Mouse (Mus musculus): ENCODE measurements around the gene Pgbd1. TPM values are rescaled to one million over a fixed set of nuclear protein-coding genes. Genes with fewer than 3 reads are reported as not detected.
"Not testable (repeated sequence)": the region's sequence is repeated elsewhere in the genome, so short reads cannot be mapped to it uniquely, and the experiment has no call there.

The Pgbd1 gene
- polyA plus RNA-seq, 1 experiment, result 2.3 TPM

DNA sequence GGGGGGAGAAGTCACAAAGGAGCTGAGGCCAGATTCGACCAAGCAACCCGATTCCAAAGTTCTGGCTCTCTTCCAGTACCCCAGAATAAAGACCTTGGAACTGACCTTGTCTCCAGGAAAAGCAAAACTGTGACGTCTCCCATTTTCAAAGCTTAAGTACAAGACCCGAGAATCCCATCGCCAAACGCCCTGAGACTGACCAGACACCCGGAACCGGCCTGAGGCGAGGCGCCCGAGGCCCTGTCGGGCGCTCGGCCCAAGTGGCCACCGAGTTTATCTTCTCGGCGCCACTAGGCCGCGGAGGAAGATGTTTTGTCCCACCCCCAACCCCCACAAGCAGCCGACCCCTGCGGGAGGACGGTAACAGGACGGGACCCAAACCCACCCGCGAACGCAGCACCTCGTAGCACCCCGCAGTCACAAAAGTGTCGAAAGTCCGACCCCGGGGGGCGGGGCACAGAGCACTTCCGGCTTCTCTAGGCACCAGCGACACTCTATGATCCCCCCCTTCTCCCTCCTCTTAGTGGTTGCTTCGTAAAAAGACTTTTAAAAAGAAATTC, 38.5 kb downstream of the Pgbd1 start, which contains the start of gene Zkscan3:
Zkscan3 (minus strand) TSS at position 469 of the 560 bp plus-strand sequence.
- TF ChIP-seq POLR2A (IDR thresholded peaks at IDR 0.05; ENCODE audit: extremely low read depth, insufficient read depth, low read length), result peak; percentile 71; the same call in 1 of the 2 replicates
- no peak for TF ChIP-seq CTCF (IDR thresholded peaks at IDR 0.05; ENCODE audit: extremely low read depth, insufficient read depth, low read length)
- Histone ChIP-seq H3K4me3 (ENCODE audit: insufficient read depth, low read length) (peak within 1 kb of the TSS; percentile 100), H3K27ac (ENCODE audit: insufficient read depth, low read length) (peak within 1 kb of the TSS; percentile 59), H3K4me1 (ENCODE audit: control insufficient read depth, insufficient read depth, low read length) (peaks cover 6% of the 10 kb centered on the region)

- H3K4me1 ChIP-seq (ENCODE audit: control insufficient read depth, insufficient read depth, low read length), result peaks cover 6% of the 10 kb centered on the region
- TF ChIP-seq POLR2A (IDR thresholded peaks at IDR 0.05; ENCODE audit: extremely low read depth, insufficient read depth, low read length), result no peak
- TF ChIP-seq CTCF (IDR thresholded peaks at IDR 0.05; ENCODE audit: extremely low read depth, insufficient read depth, low read length), result no peak
- H3K27ac ChIP-seq (ENCODE audit: insufficient read depth, low read length), result 0 out of 2 replicates have a peak overlapping the region, but pooled peaks have one; percentile 59
- peak overlapping the region; percentile 100 for H3K4me3 ChIP-seq (ENCODE audit: insufficient read depth, low read length)
Measured at GRCm38 (mm10) chr13:21401636-21402286, 39.1 kb downstream of the Pgbd1 start.

DNA sequence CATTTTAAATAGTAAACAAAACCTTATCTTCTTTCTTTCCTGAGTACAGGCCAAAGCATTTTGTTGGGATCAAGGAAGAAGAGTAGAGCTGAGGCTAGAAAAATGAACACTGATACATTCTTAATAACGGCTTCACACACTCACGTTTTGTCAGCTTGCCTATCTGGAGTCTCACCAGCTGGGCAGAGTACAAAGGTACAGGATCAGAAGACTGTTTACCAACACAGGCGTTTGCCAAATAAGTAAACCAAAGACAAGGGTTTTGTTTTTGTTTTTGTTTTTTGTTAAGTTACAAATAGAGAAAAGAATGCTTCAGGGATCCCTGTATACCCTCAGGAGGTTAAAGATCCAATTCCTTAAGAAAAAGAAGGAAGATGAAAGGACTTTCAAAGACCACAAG, 39.7 kb downstream of the Pgbd1 start:
- H3K4me3 ChIP-seq (ENCODE audit: insufficient read depth, low read length), result peak overlapping the region; percentile 100; the same call in 1 of the 2 replicates
- TF ChIP-seq CTCF (IDR thresholded peaks at IDR 0.05; ENCODE audit: extremely low read depth, insufficient read depth, low read length) (no peak), POLR2A (IDR thresholded peaks at IDR 0.05; ENCODE audit: extremely low read depth, insufficient read depth, low read length) (no peak)
- peaks cover 6% of the 10 kb centered on the region for H3K4me1 ChIP-seq (ENCODE audit: control insufficient read depth, insufficient read depth, low read length)
- no peak overlapping the region for H3K27ac ChIP-seq (ENCODE audit: insufficient read depth, low read length)

- H3K4me1 ChIP-seq (ENCODE audit: control insufficient read depth, insufficient read depth, low read length), result peaks cover 6% of the 10 kb centered on the region
- no peak overlapping the region for H3K27ac ChIP-seq (ENCODE audit: insufficient read depth, low read length)
- TF ChIP-seq CTCF (IDR thresholded peaks at IDR 0.05; ENCODE audit: extremely low read depth, insufficient read depth, low read length), result no peak
- TF ChIP-seq POLR2A (IDR thresholded peaks at IDR 0.05; ENCODE audit: extremely low read depth, insufficient read depth, low read length), result no peak
- no peak overlapping the region for H3K4me3 ChIP-seq (ENCODE audit: insufficient read depth, low read length)
Measured at GRCm38 (mm10) chr13:21397486-21397885, 43.4 kb downstream of the Pgbd1 start.

DNA sequence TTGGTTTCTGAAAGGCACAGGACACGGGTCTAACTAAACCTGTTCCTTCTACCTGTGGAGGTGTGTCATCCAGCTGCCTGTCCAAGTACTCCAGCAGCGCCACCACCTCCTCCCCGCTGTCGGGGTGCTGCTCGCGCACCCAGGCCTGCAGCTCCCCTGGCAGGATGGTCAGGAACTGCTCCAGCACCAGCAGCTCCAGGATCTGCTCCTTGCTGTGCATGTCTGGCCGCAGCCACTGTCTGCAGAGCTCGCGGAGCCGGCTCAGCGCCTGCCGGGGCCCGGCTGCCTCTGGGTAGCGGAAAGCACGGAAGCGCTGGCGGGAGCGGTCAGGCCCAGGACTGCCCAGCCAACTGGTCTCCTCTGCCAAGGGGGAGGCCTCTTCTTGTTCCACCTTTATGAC, 44.8 kb downstream of the Pgbd1 start:
- not testable (repeated sequence) for H3K4me1 ChIP-seq (ENCODE audit: control insufficient read depth, insufficient read depth, low read length); H3K27ac ChIP-seq (ENCODE audit: insufficient read depth, low read length); H3K4me3 ChIP-seq (ENCODE audit: insufficient read depth, low read length)

DNA sequence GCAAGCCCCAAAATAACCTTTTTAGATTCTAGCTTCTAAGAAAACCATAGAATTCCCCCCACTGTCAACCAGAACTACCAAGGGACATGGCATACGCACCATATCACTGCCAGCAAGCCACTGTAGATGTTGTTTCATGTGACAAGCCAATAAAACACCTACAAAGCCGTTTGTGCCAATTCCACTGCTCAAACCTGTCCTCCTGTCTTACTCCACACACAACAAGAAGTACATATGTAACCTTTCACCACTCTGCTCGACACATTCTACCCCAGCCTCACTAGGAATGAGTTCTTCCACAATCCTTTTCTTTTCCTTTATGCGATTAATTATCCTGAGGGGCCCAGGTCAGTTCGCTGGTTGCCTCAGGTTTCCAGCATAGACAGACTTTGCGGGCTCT, 45.2 kb downstream of the Pgbd1 start:
- no peak overlapping the region for H3K4me3 ChIP-seq (ENCODE audit: insufficient read depth, low read length)
- H3K27ac ChIP-seq (ENCODE audit: insufficient read depth, low read length), result no peak overlapping the region
- H3K4me1 ChIP-seq (ENCODE audit: control insufficient read depth, insufficient read depth, low read length), result peaks cover 3% of the 10 kb centered on the region
- TF ChIP-seq CTCF (IDR thresholded peaks at IDR 0.05; ENCODE audit: extremely low read depth, insufficient read depth, low read length), result no peak
- TF ChIP-seq POLR2A (IDR thresholded peaks at IDR 0.05; ENCODE audit: extremely low read depth, insufficient read depth, low read length), result no peak

- TF ChIP-seq CTCF (IDR thresholded peaks at IDR 0.05; ENCODE audit: extremely low read depth, insufficient read depth, low read length) (no peak), POLR2A (IDR thresholded peaks at IDR 0.05; ENCODE audit: extremely low read depth, insufficient read depth, low read length) (no peak)
- peaks cover 3% of the 10 kb centered on the region for H3K4me1 ChIP-seq (ENCODE audit: control insufficient read depth, insufficient read depth, low read length)
- H3K27ac ChIP-seq (ENCODE audit: insufficient read depth, low read length), result no peak overlapping the region
- no peak overlapping the region for H3K4me3 ChIP-seq (ENCODE audit: insufficient read depth, low read length)
Measured at GRCm38 (mm10) chr13:21395211-21395610, 45.6 kb downstream of the Pgbd1 start.

DNA sequence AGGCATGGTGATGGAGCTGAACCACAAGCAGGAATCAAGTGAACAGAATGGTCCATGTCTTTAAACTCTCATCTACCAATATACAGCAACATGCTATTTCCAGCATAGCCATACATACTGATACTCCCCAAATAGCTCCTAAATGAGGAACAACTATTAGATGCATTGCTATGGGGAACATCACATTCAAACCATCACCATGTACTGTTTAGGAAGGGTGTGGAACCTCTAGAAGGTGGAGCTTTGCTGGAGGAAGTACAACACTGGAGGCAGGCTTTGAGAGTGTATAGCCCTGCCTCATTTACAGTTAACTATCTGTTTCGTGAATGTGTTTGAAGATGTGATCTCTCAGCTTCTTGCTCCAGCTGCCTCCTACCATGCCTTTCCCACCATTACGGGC, 63.1 kb downstream of the Pgbd1 start:
- TF ChIP-seq POLR2A (IDR thresholded peaks at IDR 0.05; ENCODE audit: extremely low read depth, insufficient read depth, low read length), result no peak
- no peak for TF ChIP-seq CTCF (IDR thresholded peaks at IDR 0.05; ENCODE audit: extremely low read depth, insufficient read depth, low read length)
- Histone ChIP-seq H3K27ac (ENCODE audit: insufficient read depth, low read length) (no peak overlapping the region), H3K4me1 (ENCODE audit: control insufficient read depth, insufficient read depth, low read length) (no peaks in the 10 kb centered on the region), H3K4me3 (ENCODE audit: insufficient read depth, low read length) (no peak overlapping the region)

GRCm38 (mm10) chr13:21372700-21373099, 68.2 kb downstream of the Pgbd1 start:
- Histone ChIP-seq H3K4me1 (ENCODE audit: control insufficient read depth, insufficient read depth, low read length) (no peaks in the 10 kb centered on the region), H3K27ac (ENCODE audit: insufficient read depth, low read length) (no peak overlapping the region), H3K4me3 (ENCODE audit: insufficient read depth, low read length) (no peak overlapping the region)
- no peak for TF ChIP-seq CTCF (IDR thresholded peaks at IDR 0.05; ENCODE audit: extremely low read depth, insufficient read depth, low read length)
- no peak for TF ChIP-seq POLR2A (IDR thresholded peaks at IDR 0.05; ENCODE audit: extremely low read depth, insufficient read depth, low read length)

Other genes with a start within 250 kb of the Pgbd1 start
- 0.10 TPM in 1 of 2 replicates, not detected in the other for gene Gpx5, start 148.3 kb downstream of the Pgbd1 start, polyA plus RNA-seq (2012; rRNA removed)
- 1.6 TPM in 1 of 2 replicates, not detected in the other for gene Gpx6, start 128.9 kb downstream of the Pgbd1 start, polyA plus RNA-seq (2012; rRNA removed)
- gene Olfr1367, start 94.1 kb downstream of the Pgbd1 start, polyA plus RNA-seq (2012; rRNA removed), result not detected in 2 replicates
- gene Zscan12, start 78.2 kb downstream of the Pgbd1 start, polyA plus RNA-seq (2012; rRNA removed), result 5.7 and 6.3 TPM in 2 replicates
- 46.5 and 48.1 TPM in 2 replicates for gene Zkscan3, start 38.3 kb downstream of the Pgbd1 start, polyA plus RNA-seq (2012; rRNA removed)
- gene Zscan26, start 12.7 kb upstream of the Pgbd1 start, polyA plus RNA-seq (2012; rRNA removed), result 66.4 and 70.2 TPM in 2 replicates
- 0.40 and 0.44 TPM in 2 replicates for gene Nkapl, start 27.5 kb upstream of the Pgbd1 start, polyA plus RNA-seq (2012; rRNA removed)
- 3.8 and 4.1 TPM in 2 replicates for gene Zkscan4, start 37.8 kb upstream of the Pgbd1 start, polyA plus RNA-seq (2012; rRNA removed)
- not detected in 2 replicates for gene Gm10065, start 38.4 kb upstream of the Pgbd1 start, polyA plus RNA-seq (2012; rRNA removed)
- 1.9 and 2.3 TPM in 2 replicates for gene AK157302, start 54.2 kb upstream of the Pgbd1 start, polyA plus RNA-seq (2012; rRNA removed)
- 33.2 and 43.7 TPM in 2 replicates for gene Gm11273, start 60.4 kb upstream of the Pgbd1 start, polyA plus RNA-seq (2012; rRNA removed)
- 6.7 and 7.0 TPM in 2 replicates for gene Zkscan8, start 90.1 kb upstream of the Pgbd1 start, polyA plus RNA-seq (2012; rRNA removed)
- not detected in 2 replicates for gene Olfr1366, start 101.8 kb upstream of the Pgbd1 start, polyA plus RNA-seq (2012; rRNA removed)
- not detected in 2 replicates for gene Olfr1535, start 118.8 kb upstream of the Pgbd1 start, polyA plus RNA-seq (2012; rRNA removed)
- not detected in 2 replicates for gene Olfr1364, start 140.7 kb upstream of the Pgbd1 start, polyA plus RNA-seq (2012; rRNA removed)
- gene Olfr1362, start 173.0 kb upstream of the Pgbd1 start, polyA plus RNA-seq (2012; rRNA removed), result not detected in 2 replicates
- gene Olfr11, start 201.5 kb upstream of the Pgbd1 start, polyA plus RNA-seq (2012; rRNA removed), result 0.06 TPM in 1 of 2 replicates, not detected in the other
- not detected in 2 replicates for gene Olfr1361, start 222.3 kb upstream of the Pgbd1 start, polyA plus RNA-seq (2012; rRNA removed)
- not detected in 2 replicates for gene Olfr1360, start 236.3 kb upstream of the Pgbd1 start, polyA plus RNA-seq (2012; rRNA removed)

All from cortical plate, adult 2 months (tissue).